Mouse (Mus musculus): ENCODE results near the gene Gm44511.
A peak's percentile ranks its signal among the peaks of the same experiment; 100 is the strongest.

Gene Gm44511

DNA sequence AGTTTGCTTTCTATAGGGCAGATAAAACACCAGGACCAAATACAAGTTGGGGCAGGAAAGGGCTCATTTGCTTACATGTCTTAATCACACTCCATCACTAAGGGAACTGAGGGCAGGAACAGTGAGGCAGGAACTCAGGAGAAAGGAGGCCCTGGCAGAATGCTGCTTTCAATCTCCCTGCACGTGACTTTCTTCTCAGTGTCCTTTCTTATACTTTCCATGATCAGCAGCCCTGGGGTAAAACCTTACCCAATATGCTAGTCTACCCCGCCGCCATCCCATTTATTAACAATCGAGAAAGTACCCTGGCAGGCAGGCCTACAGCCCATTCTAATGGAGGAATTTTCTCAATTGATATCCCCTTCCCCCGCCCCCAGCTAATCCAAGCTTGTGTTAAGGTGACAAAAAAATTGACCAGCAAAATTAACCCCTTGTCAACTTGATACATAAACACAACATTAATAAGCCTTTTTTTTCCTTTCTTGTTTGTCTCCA lies 18.5 kb upstream of the Gm44511 start:
- TF ChIP-seq GATA4 (IDR thresholded peaks at IDR 0.05; ENCODE audit: insufficient replicate concordance, low read length), result no peak

GRCm38 (mm10) chr6:128844131-128844530 lies 18.0 kb upstream of the Gm44511 start:
- TF ChIP-seq GATA4 (IDR thresholded peaks at IDR 0.05; ENCODE audit: insufficient replicate concordance, low read length), result no peak

DNA sequence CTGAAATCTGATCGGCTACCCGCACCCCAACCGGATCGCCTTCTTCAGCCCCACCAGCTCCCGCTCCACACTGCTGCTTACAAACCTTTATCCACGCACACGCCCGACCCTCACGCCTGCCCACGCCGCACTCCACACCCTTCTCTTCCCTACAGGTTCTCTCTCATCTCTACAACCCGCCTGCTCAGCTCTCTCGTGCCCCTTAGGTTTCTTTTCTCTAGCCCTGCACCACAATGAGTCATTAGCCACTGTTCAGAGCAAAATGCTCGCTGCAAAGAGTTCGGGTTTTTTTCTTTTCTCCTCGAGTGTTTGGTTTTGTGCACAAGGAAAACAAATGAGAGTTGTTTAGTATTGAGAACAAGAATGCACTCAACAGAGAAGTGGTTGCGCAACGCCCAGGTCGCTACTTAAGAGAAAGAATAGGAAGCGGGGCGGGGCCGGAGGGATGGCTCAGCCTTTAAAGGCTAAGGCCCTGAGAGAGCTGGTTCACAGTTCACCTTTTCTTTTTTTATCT lies 17.4 kb upstream of the Gm44511 start:
- TF ChIP-seq GATA4 (IDR thresholded peaks at IDR 0.05; ENCODE audit: insufficient replicate concordance, low read length), result no peak

DNA sequence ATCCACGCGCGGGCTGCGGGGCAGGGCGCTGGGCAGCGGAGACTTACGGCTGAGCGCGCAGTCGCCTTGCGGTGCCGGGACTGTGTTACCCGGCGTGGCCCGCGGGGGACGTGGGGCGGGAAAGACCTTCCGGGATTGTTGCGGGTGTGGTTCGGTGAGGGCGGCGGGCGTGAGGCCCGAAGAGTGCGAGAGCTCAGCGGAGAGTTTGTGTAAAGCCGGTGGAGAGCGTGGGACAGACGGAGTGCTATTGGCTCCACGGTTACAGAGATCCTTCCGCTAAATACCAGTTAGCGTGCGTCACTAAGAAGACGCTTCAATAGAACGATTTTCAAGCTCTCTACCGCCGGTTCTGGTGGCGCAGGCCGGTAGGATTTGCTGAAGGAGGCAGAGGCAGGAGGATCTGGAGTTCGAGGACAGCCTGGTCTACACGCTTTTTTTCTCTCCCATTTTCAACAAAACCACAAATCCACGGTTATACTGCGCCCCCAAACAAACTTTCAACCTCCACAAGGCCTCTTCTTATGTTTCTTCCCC lies 16.9 kb upstream of the Gm44511 start:
- TF ChIP-seq GATA4 (IDR thresholded peaks at IDR 0.05; ENCODE audit: insufficient replicate concordance, low read length), result no peak; the same call in 1 of the 2 replicates

DNA sequence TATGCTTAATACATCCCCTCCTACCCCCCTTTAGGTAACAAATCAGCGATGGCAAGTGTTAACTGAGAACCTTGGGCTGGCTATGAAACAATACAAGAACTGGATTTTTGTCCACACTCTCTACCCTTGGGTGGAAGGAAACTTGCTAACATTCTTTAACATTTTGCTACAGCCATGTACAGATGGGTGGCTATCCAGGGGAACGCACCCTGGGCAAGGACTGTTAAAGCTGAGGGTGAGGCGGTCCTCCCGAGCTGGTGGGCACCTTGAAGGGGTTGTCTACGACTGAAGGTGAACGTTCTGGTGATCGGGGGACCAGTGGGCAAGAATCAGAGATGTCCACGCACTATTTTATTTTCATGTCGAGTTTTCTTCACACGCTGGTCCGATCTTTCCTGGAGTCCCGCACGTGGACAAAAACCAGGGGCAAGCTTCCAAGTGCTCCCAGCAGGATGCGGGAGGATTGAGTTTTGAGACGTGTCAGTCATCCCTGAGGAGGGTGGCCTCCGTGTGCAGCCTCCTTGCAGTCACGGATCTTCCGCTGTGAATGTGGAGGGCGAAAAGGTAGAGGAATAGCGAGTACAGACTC lies 16.3 kb upstream of the Gm44511 start:
- no peak for TF ChIP-seq GATA4 (IDR thresholded peaks at IDR 0.05; ENCODE audit: insufficient replicate concordance, low read length)

- no peak for TF ChIP-seq GATA4 (IDR thresholded peaks at IDR 0.05; ENCODE audit: insufficient replicate concordance, low read length)
Observed at GRCm38 (mm10) chr6:128841327-128842089, 15.4 kb upstream of the Gm44511 start.

GRCm38 (mm10) chr6:128839921-128840320 lies 13.8 kb upstream of the Gm44511 start:
- no peak for TF ChIP-seq GATA4 (IDR thresholded peaks at IDR 0.05; ENCODE audit: insufficient replicate concordance, low read length)

GRCm38 (mm10) chr6:128839266-128839771 lies 13.2 kb upstream of the Gm44511 start:
- no peak for TF ChIP-seq GATA4 (IDR thresholded peaks at IDR 0.05; ENCODE audit: insufficient replicate concordance, low read length)

GRCm38 (mm10) chr6:128838342-128839265 lies 12.5 kb upstream of the Gm44511 start:
- TF ChIP-seq GATA4 (IDR thresholded peaks at IDR 0.05; ENCODE audit: insufficient replicate concordance, low read length), result no peak

- TF ChIP-seq GATA4 (IDR thresholded peaks at IDR 0.05; ENCODE audit: insufficient replicate concordance, low read length), result no peak
Observed at GRCm38 (mm10) chr6:128837454-128838341, 11.6 kb upstream of the Gm44511 start.

DNA sequence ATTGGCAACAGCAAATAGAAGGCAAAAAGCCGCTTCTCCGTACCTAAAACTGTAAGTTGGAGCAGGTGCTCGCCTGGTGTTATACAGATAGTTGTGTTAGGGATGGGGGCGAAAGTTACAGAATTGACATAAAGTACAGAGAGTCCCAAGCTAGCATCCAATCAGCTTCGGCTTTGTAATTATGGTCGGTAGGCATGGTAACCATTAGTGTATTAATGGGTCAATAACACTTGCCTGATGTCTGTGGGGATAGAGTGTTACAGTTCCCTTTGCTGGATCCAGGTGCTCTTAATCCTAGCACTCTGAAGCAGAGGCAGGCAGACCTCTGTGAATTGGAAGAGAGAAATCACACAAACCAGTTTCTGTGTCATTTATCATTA lies 10.8 kb upstream of the Gm44511 start:
- no peak for TF ChIP-seq GATA4 (IDR thresholded peaks at IDR 0.05; ENCODE audit: insufficient replicate concordance, low read length)

DNA sequence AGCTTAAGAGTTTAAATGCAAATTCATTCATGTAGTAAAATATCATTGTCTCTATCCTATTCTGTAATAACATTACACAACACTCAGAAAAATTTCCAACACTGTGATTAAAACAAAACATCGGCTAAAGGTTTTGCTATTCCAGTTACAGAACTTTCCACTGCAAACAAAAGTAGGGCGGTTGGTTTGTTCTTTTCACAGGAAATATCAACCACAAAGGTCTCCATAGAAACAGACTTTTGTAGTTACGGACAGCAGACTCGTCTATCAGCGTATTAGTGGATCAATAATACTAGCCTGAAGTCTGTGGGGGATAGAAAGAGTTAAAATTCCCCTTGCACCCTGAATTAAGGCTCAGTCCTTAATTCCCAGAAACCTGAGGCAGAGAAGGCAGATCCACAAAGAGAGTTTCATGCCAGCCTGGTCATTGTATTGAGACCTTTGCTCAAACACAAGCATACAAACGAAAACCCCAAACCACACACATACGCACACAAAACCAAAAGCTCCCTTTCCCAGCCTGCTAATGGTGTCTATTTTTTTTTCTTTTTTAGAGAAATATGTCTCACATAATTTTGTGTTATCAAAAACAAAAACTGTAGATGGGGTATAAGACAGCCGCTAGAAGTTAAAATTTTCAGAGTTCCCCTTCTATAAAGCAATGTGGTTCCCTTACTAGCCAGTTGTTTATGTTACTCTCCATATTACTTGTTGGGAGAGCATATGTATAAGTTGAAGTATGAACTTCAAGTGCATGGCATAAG lies 10.3 kb upstream of the Gm44511 start:
- no peak for TF ChIP-seq GATA4 (IDR thresholded peaks at IDR 0.05; ENCODE audit: insufficient replicate concordance, low read length)

DNA sequence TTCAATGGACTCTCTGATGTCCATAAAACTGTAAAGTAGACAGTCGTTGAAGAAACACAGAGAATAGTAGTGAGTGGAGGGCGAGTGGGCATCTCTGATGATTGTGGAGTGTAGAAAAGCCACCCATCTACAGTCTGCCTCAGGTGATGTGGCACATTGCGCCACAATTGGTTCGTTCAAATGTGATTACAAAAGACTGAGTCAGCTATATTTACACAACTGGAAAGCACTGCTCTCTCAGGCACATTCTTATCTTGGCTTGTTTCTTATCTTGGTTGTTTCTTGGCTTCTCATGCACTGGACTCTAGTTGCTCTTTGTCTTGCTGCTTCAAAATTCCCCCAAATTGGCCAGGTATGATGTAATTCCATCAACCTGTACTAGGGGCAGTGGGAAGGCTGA lies 9.5 kb upstream of the Gm44511 start:
- TF ChIP-seq GATA4 (IDR thresholded peaks at IDR 0.05; ENCODE audit: insufficient replicate concordance, low read length), result 0 out of 2 replicates have a peak, but pooled peaks have one; percentile 27
